Mouse (Mus musculus): Measurements from ENCODE around the gene Gm4881. TPM values are rescaled to one million over a fixed set of nuclear protein-coding genes. Genes with fewer than 3 reads are reported as not detected.

The Gm4881 gene
- total and polyA plus RNA-seq, 3 experiments = 0.13 TPM; not detected in 2

- TF ChIP-seq POLR2A (IDR thresholded peaks at IDR 0.05; ENCODE audit: control insufficient read depth in 1 of 2, insufficient read depth in 1 of 2, low read depth in 1 of 2, low read length in 2 of 2, poor library complexity in 1 of 2) (peak; percentile 65 to 90; a peak in 3 of 4 replicates), TAL1 (IDR thresholded peaks at IDR 0.05; ENCODE audit: low read length) (no peak), RAD21 (IDR thresholded peaks at IDR 0.05; ENCODE audit: low read depth, low read length) (peak; percentile 70), RCOR1 (IDR thresholded peaks at IDR 0.05; ENCODE audit: low read depth, low read length) (no peak), NELFE (IDR thresholded peaks at IDR 0.05; ENCODE audit: low read depth, low read length) (peak; percentile 88), CHD2 (IDR thresholded peaks at IDR 0.05; ENCODE audit: low read length) (peak; percentile 38; the same call in 1 of the 2 replicates), UBTF (IDR thresholded peaks at IDR 0.05; ENCODE audit: borderline replicate concordance, insufficient read depth, low read depth, low read length) (no peak), MYB (IDR thresholded peaks at IDR 0.05; ENCODE audit: low read depth, low read length) (no peak; the same call in 1 of the 2 replicates), MAFK (IDR thresholded peaks at IDR 0.05; ENCODE audit: borderline replicate concordance, low read depth, low read length) (no peak), SMC3 (IDR thresholded peaks at IDR 0.05; ENCODE audit: low read depth, low read length) (peak; percentile 66), BHLHE40 (IDR thresholded peaks at IDR 0.05; ENCODE audit: borderline replicate concordance, low read depth, low read length) (peak; percentile 31; the same call in 1 of the 2 replicates), ZNF384 (IDR thresholded peaks at IDR 0.05; ENCODE audit: low read depth, low read length) (peak; percentile 40; the same call in 1 of the 2 replicates), CTCF (IDR thresholded peaks at IDR 0.05 in 2 of 3, conservative IDR thresholded peaks at IDR 0.05 in 1 of 3; ENCODE audit: control insufficient read depth in 1 of 3, insufficient read depth in 1 of 3, low read depth in 2 of 3, low read length in 3 of 3, poor library complexity in 1 of 3, severe bottlenecking in 1 of 3) (peak; percentile 50 to 87 (median 78)), JUND (IDR thresholded peaks at IDR 0.05; ENCODE audit: low read depth, low read length) (no peak), TCF12 (IDR thresholded peaks at IDR 0.05; ENCODE audit: low read depth, low read length) (peak; percentile 76), ZC3H11A (IDR thresholded peaks at IDR 0.05; ENCODE audit: low read depth, low read length) (peak; percentile 55), MXI1 (IDR thresholded peaks at IDR 0.05; ENCODE audit: low read depth, low read length) (peak; percentile 88)
These were observed 30.8 kb upstream of the Gm4881 start (continued) for GRCm38 (mm10) chr7:24974893-24975595.

- Histone ChIP-seq H3K27me3 (ENCODE audit: control insufficient read depth in 1 of 2, insufficient read depth in 2 of 2, low read length in 2 of 2) (no peaks in the 10 kb centered on the region), H3K4me3 (ENCODE audit: control insufficient read depth in 1 of 2, insufficient read depth in 1 of 2, low read depth in 2 of 2, low read length in 2 of 2) (no peak overlapping the region), H3K9ac (ENCODE audit: control insufficient read depth, low read depth, low read length, poor library complexity, severe bottlenecking) (no peak overlapping the region; the same call in 1 of the 2 replicates), H3K9me3 (replicated peaks; ENCODE audit: insufficient read depth, low read length) (no peaks in the 10 kb centered on the region), H3K27ac (ENCODE audit: control insufficient read depth, low read depth, low read length) (no peak overlapping the region), H3K79me2 (ENCODE audit: control insufficient read depth, insufficient read depth, low read length, poor library complexity) (peaks cover 6% of the 10 kb centered on the region; the same call in 1 of the 2 replicates), H3K36me3 (ENCODE audit: control insufficient read depth in 1 of 2, insufficient read depth in 2 of 2, low read length in 2 of 2) (peaks cover 0 to 21% of the 10 kb centered on the region in 2 experiments; a peak in 2 of 4 replicates), H3K4me1 (ENCODE audit: control insufficient read depth in 1 of 2, insufficient read depth in 2 of 2, low read length in 2 of 2) (peaks cover 7 to 25% of the 10 kb centered on the region in 2 experiments)
- peak; percentile 21 for DNase-seq (ENCODE audit: low read depth, low spot score)
- TF ChIP-seq TAL1 (IDR thresholded peaks at IDR 0.05; ENCODE audit: low read length) = no peak
- no peak for TF ChIP-seq GATA1 (IDR thresholded peaks at IDR 0.05; ENCODE audit: low read depth, low read length)
- TF ChIP-seq POLR2A (IDR thresholded peaks at IDR 0.05; ENCODE audit: control insufficient read depth in 1 of 2, insufficient read depth in 1 of 2, low read depth in 1 of 2, low read length in 2 of 2, poor library complexity in 1 of 2) = no peak
- no peak for TF ChIP-seq MYB (IDR thresholded peaks at IDR 0.05; ENCODE audit: low read depth, low read length)
- no peak for TF ChIP-seq ZNF384 (IDR thresholded peaks at IDR 0.05; ENCODE audit: low read depth, low read length)
- TF ChIP-seq MXI1 (IDR thresholded peaks at IDR 0.05; ENCODE audit: low read depth, low read length) = no peak
- TF ChIP-seq GABPA (IDR thresholded peaks at IDR 0.05; ENCODE audit: low read depth, low read length) = no peak
- no peak for TF ChIP-seq SIN3A (IDR thresholded peaks at IDR 0.05; ENCODE audit: low read length)
- no peak for TF ChIP-seq ELF1 (IDR thresholded peaks at IDR 0.05; ENCODE audit: low read depth, low read length)
- no peak for TF ChIP-seq USF1 (IDR thresholded peaks at IDR 0.05; ENCODE audit: low read depth, low read length)
- TF ChIP-seq MAFK (IDR thresholded peaks at IDR 0.05; ENCODE audit: borderline replicate concordance, low read depth, low read length) = no peak
- TF ChIP-seq ZMIZ1 (IDR thresholded peaks at IDR 0.05; ENCODE audit: low read depth, low read length) = no peak
- no peak for TF ChIP-seq E2F4 (IDR thresholded peaks at IDR 0.05; ENCODE audit: borderline replicate concordance, low read depth, low read length)
- no peak for TF ChIP-seq TCF12 (IDR thresholded peaks at IDR 0.05; ENCODE audit: low read depth, low read length)
- TF ChIP-seq RAD21 (IDR thresholded peaks at IDR 0.05; ENCODE audit: low read depth, low read length) = no peak
- TF ChIP-seq JUND (IDR thresholded peaks at IDR 0.05; ENCODE audit: low read depth, low read length) = no peak
- no peak for TF ChIP-seq NRF1 (IDR thresholded peaks at IDR 0.05; ENCODE audit: insufficient read depth, low read depth, low read length, poor library complexity, severe bottlenecking)
- TF ChIP-seq POLR2AphosphoS5 (IDR thresholded peaks at IDR 0.05; ENCODE audit: borderline replicate concordance, low read depth, low read length) = no peak
- TF ChIP-seq NELFE (IDR thresholded peaks at IDR 0.05; ENCODE audit: low read depth, low read length) = no peak
These were observed 29.6 kb upstream of the Gm4881 start for GRCm38 (mm10) chr7:24973902-24974301.
